Mouse (Mus musculus): ENCODE measurements around the gene Fubp1.

DNA sequence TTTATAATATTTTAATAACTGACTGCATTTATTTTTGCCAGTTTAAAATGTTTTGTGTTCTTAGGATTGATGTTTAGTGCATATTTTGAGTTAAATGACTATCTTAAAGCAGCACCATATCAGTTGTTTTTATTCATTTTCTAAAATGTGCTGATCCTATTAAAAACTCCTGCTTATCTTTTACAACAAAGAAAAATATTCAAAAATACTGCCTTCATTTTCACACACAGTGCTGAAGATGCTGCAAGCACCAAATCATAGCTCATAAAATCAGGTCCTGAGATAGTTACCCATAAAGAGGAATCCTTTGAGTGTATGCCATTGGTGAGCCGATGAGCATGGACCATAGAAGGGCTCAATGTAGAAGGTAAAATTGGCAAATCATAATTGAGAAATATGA, 25.0 kb downstream of the Fubp1 start:
- TF ChIP-seq HCFC1 (IDR thresholded peaks at IDR 0.05; ENCODE audit: borderline replicate concordance, insufficient read depth, low read length) (no peak), ZNF384 (IDR thresholded peaks at IDR 0.05; ENCODE audit: low read depth, low read length) (no peak)
